Mouse (Mus musculus) neural tube, embryonic 14.5 days (tissue): ENCODE results near the gene AC140267.1. TPM values are rescaled to one million over a fixed set of nuclear protein-coding genes. Genes with fewer than 3 reads are reported as not detected.

Experiments used
- ATAC-seq: fragments of 200-750 bp; cut with Nextera tagmentation; 2 replicates; pipeline ENCODE4 v1.8.0; 2017; ENCODE audit warnings: low read depth, mild to moderate bottlenecking, moderate TSS enrichment, moderate library complexity
- H3K27ac ChIP-seq: fragments of 300-500 bp; sonication (generic); 2 replicates; pipeline ENCODE4 v1.5.1; 2014; ENCODE audit warnings: low read depth, mild to moderate bottlenecking, control low read depth, low read length, moderate library complexity, mixed read lengths
- H3K27me3 ChIP-seq: fragments of 300-500 bp; sonication (generic); 2 replicates; pipeline ENCODE4 v1.6.1; 2014; ENCODE audit warnings: low read length; ENCODE audit not compliant: control insufficient read depth, insufficient read depth
- H3K36me3 ChIP-seq: fragments of 300-500 bp; sonication (generic); 2 replicates; pipeline ENCODE4 v1.6.1; 2014; ENCODE audit warnings: low read length, mixed read lengths; ENCODE audit not compliant: control insufficient read depth, insufficient read depth
- H3K4me1 ChIP-seq: fragments of 300-500 bp; sonication (generic); 2 replicates; pipeline ENCODE4 v1.6.1; 2014; ENCODE audit warnings: low read length; ENCODE audit not compliant: control insufficient read depth, insufficient read depth
- H3K4me2 ChIP-seq: fragments of 300-500 bp; sonication (generic); 2 replicates; pipeline ENCODE4 v1.6.1; 2014; ENCODE audit warnings: mild to moderate bottlenecking, low read depth, low read length, control low read depth
- H3K4me3 ChIP-seq: fragments of 300-500 bp; sonication (generic); 2 replicates; pipeline ENCODE4 v1.5.1; 2014; ENCODE audit warnings: low read depth, low read length, control low read depth, mixed read lengths
- H3K9ac ChIP-seq: fragments of 300-500 bp; sonication (generic); replicated peaks from 2 replicates; pipeline ENCODE4 v1.6.1; 2014; ENCODE audit warnings: low read depth, mild to moderate bottlenecking, control low read depth, low read length, mixed read lengths
- H3K9me3 ChIP-seq: fragments of 300-500 bp; sonication (generic); 2 replicates; pipeline ENCODE4 v1.6.1; 2016; ENCODE audit warnings: low read length; ENCODE audit not compliant: control insufficient read depth
- WGBS: fragments of 180-500 bp; shearing (Covaris S2); extraction: QIAGEN DNeasy Blood & Tissue Kit; methylation state at CpG from one replicate; pipeline ENCODE4 v1.1.7; 2014; 5-methylcytosine and 5-hydroxymethylcytosine counted together
- polyA plus RNA-seq: library from polyadenylated mRNA; unstranded; fragments of >200 nt; fragmentation: Nextera tagmentation; extraction: Ambion mirVana; gene quantifications from 2 replicates; pipeline ENCODE4 v1.2.1, GENCODE M21; 2014

Gene AC140267.1
- polyA plus RNA-seq, 1 experiment from 2014 or later, result not detected

GRCm38 (mm10) chr15:80277107-80277506 is 41.5 kb downstream of the AC140267.1 start:
- no peak for ATAC-seq
- Histone ChIP-seq H3K4me2 (no peak overlapping the region), H3K27ac (no peak overlapping the region), H3K27me3 (no peaks in the 10 kb centered on the region; the same call in 1 of the 2 replicates), H3K9ac (no peak overlapping the region), H3K4me1 (no peaks in the 10 kb centered on the region; the same call in 1 of the 2 replicates), H3K4me3 (no peak overlapping the region), H3K36me3 (no peaks in the 10 kb centered on the region), H3K9me3 (no peaks in the 10 kb centered on the region)
- 47% methylated on average over 9 of the region's 9 CpGs for WGBS

- Histone ChIP-seq H3K27ac (no peak overlapping the region), H3K4me1 (no peaks in the 10 kb centered on the region), H3K9ac (no peak overlapping the region), H3K4me3 (no peak overlapping the region), H3K36me3 (no peaks in the 10 kb centered on the region), H3K27me3 (no peaks in the 10 kb centered on the region; the same call in 1 of the 2 replicates), H3K4me2 (no peak overlapping the region), H3K9me3 (no peaks in the 10 kb centered on the region)
- WGBS, result 2% methylated on average over 6 of the region's 6 CpGs
- no peak for ATAC-seq
Observed at GRCm38 (mm10) chr15:80277625-80278024, 42.0 kb downstream of the AC140267.1 start.

- H3K27ac ChIP-seq, result no peak overlapping the region
- no peaks in the 10 kb centered on the region for H3K9me3 ChIP-seq
- no peak overlapping the region for H3K4me2 ChIP-seq
- H3K4me1 ChIP-seq, result no peaks in the 10 kb centered on the region
- no peak overlapping the region for H3K4me3 ChIP-seq
- no peaks in the 10 kb centered on the region for H3K36me3 ChIP-seq
- no peak overlapping the region for H3K9ac ChIP-seq
- no peak for ATAC-seq
- WGBS, result 63% methylated on average over 5 of the region's 5 CpGs
- no peaks in the 10 kb centered on the region; the same call in 1 of the 2 replicates for H3K27me3 ChIP-seq
Observed at GRCm38 (mm10) chr15:80278121-80278759, 42.6 kb downstream of the AC140267.1 start.

GRCm38 (mm10) chr15:80279053-80279452 is 43.4 kb downstream of the AC140267.1 start:
- no peaks in the 10 kb centered on the region for H3K36me3 ChIP-seq
- H3K27ac ChIP-seq, result no peak overlapping the region
- no peaks in the 10 kb centered on the region; the same call in 1 of the 2 replicates for H3K27me3 ChIP-seq
- no peak for ATAC-seq
- no peaks in the 10 kb centered on the region for H3K4me1 ChIP-seq
- no peak overlapping the region for H3K4me2 ChIP-seq
- no peak overlapping the region for H3K4me3 ChIP-seq
- H3K9ac ChIP-seq, result no peak overlapping the region
- 92% methylated on average over 2 of the region's 2 CpGs for whole genome bisulfite sequencing
- no peaks in the 10 kb centered on the region for H3K9me3 ChIP-seq

- no peak overlapping the region for H3K27ac ChIP-seq
- peaks cover under 1% of the 10 kb centered on the region; the same call in 1 of the 2 replicates for H3K27me3 ChIP-seq
- H3K36me3 ChIP-seq, result no peaks in the 10 kb centered on the region
- ATAC-seq, result no peak
- H3K4me1 ChIP-seq, result no peaks in the 10 kb centered on the region
- H3K4me2 ChIP-seq, result no peak overlapping the region
- 30% methylated on average over 6 of the region's 6 CpGs for whole genome bisulfite sequencing
- no peak overlapping the region for H3K4me3 ChIP-seq
- H3K9ac ChIP-seq, result no peak overlapping the region
- H3K9me3 ChIP-seq, result no peaks in the 10 kb centered on the region
Observed at GRCm38 (mm10) chr15:80280646-80281045, 45.0 kb downstream of the AC140267.1 start.

Other genes starting within 250 kb of the AC140267.1 start
- gene Pdgfb, start 220.9 kb upstream of the AC140267.1 start, polyA plus RNA-seq, result 4.5 and 5.0 TPM in 2 replicates
- gene Syngr1, start 144.5 kb upstream of the AC140267.1 start, polyA plus RNA-seq, result 27.3 and 30.3 TPM in 2 replicates
- 633 and 702 TPM in 2 replicates for gene Rpl3, start 144.0 kb upstream of the AC140267.1 start, polyA plus RNA-seq
- gene Tab1, start 102.7 kb upstream of the AC140267.1 start, polyA plus RNA-seq, result 30.1 and 36.6 TPM in 2 replicates
- gene Mgat3, start 62.1 kb upstream of the AC140267.1 start, polyA plus RNA-seq, result 24.2 and 25.7 TPM in 2 replicates
- gene Mief1, start 1.8 kb upstream of the AC140267.1 start, polyA plus RNA-seq, result 35.8 and 41.5 TPM in 2 replicates
- gene Atf4, start 19.3 kb downstream of the AC140267.1 start, polyA plus RNA-seq, result 110 and 112 TPM in 2 replicates
- gene Rps19bp1, start 28.5 kb downstream of the AC140267.1 start, polyA plus RNA-seq, result 74.5 and 84.0 TPM in 2 replicates
- gene Cacna1i, start 51.4 kb downstream of the AC140267.1 start, polyA plus RNA-seq, result 0.71 and 0.95 TPM in 2 replicates